Mouse (Mus musculus) cerebellum, adult (tissue): ENCODE results near the gene Fosl2.

Experiments
- ATAC-seq: cut with Nextera tagmentation; 2 replicates; pipeline ENCODE4 v1.9.2; 2017; ENCODE audit warnings: mild to moderate bottlenecking, moderate library complexity, mixed read lengths; ENCODE audit not compliant: insufficient number of reproducible peaks, low FRiP score, low TSS enrichment

Fosl2 gene

GRCm38 (mm10) chr5:32132971-32133501 is 2.6 kb upstream of the Fosl2 start:
- 0 out of 2 replicates have a peak, but pooled peaks have one; percentile 1 for ATAC-seq

GRCm38 (mm10) chr5:32133549-32134004 is 2.0 kb upstream of the Fosl2 start:
- ATAC-seq, result no peak

GRCm38 (mm10) chr5:32134051-32134732 is 1.4 kb upstream of the Fosl2 start:
- no peak for ATAC-seq

GRCm38 (mm10) chr5:32134903-32135335 is 682 bp upstream of the Fosl2 start:
- peak; percentile 26 for ATAC-seq

GRCm38 (mm10) chr5:32136301-32136863 is 781 bp downstream of the Fosl2 start:
- no peak for ATAC-seq

GRCm38 (mm10) chr5:32137106-32137522 is 1.5 kb downstream of the Fosl2 start:
- no peak for ATAC-seq

- no peak for ATAC-seq
These were observed 3.0 kb downstream of the Fosl2 start for GRCm38 (mm10) chr5:32138446-32139195.

- no peak for ATAC-seq
These were observed 4.0 kb downstream of the Fosl2 start for GRCm38 (mm10) chr5:32139516-32140037.

GRCm38 (mm10) chr5:32141899-32142298 is 6.3 kb downstream of the Fosl2 start:
- no peak for ATAC-seq

GRCm38 (mm10) chr5:32143433-32143970 is 7.9 kb downstream of the Fosl2 start:
- no peak for ATAC-seq

- ATAC-seq, result no peak
These were observed 10.7 kb downstream of the Fosl2 start for GRCm38 (mm10) chr5:32146281-32146680.

- no peak for ATAC-seq
These were observed 13.0 kb downstream of the Fosl2 start for GRCm38 (mm10) chr5:32148593-32148992.

- ATAC-seq, result no peak
These were observed 15.6 kb downstream of the Fosl2 start for GRCm38 (mm10) chr5:32151244-32151643.

- no peak for ATAC-seq
These were observed 17.3 kb downstream of the Fosl2 start for GRCm38 (mm10) chr5:32152725-32153417.

GRCm38 (mm10) chr5:32153418-32153740 is 17.8 kb downstream of the Fosl2 start:
- no peak for ATAC-seq

GRCm38 (mm10) chr5:32153791-32154490 is 18.3 kb downstream of the Fosl2 start:
- ATAC-seq, result no peak

- ATAC-seq, result no peak
These were observed 19.5 kb downstream of the Fosl2 start for GRCm38 (mm10) chr5:32154931-32155688.

GRCm38 (mm10) chr5:32155927-32156326 is 20.3 kb downstream of the Fosl2 start:
- ATAC-seq, result no peak
